Mouse (Mus musculus): ENCODE measurements around the gene Slain2.

DNA sequence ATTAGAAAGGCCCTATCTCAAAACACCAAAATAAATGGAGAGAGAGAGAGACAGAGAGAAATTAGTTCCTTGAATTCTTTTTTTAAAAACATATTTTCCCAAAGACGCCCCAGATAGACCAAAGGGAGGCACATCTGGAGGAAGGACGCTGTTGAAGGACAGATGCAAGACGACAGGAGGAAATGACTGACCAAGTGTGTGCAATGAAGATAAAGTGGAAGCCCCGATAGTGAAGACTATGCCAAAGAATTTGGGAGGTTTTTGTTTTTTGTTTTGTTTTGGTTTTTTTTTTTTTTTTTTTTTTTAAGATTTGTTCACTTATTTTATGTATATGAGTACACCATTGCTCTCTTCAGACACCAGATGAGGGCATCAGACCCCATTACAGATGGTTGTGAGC, 4.7 kb upstream of the Slain2 start:
- TF ChIP-seq POLR2A (IDR thresholded peaks at IDR 0.05; ENCODE audit: low read depth, low read length) (no peak), PAX5 (IDR thresholded peaks at IDR 0.05; ENCODE audit: low read length) (no peak), MEF2A (IDR thresholded peaks at IDR 0.05; ENCODE audit: borderline replicate concordance, low read depth, low read length) (no peak), POLR2AphosphoS2 (IDR thresholded peaks at IDR 0.05; ENCODE audit: low read depth, low read length) (no peak), ZKSCAN1 (IDR thresholded peaks at IDR 0.05; ENCODE audit: borderline replicate concordance, low read depth, low read length) (no peak), CHD2 (IDR thresholded peaks at IDR 0.05; ENCODE audit: low read length) (no peak), E2F4 (IDR thresholded peaks at IDR 0.05; ENCODE audit: insufficient replicate concordance, low read depth, low read length) (no peak), ELF1 (IDR thresholded peaks at IDR 0.05; ENCODE audit: low read depth, low read length) (no peak), NRF1 (IDR thresholded peaks at IDR 0.05; ENCODE audit: low read depth, low read length) (no peak)
